Mouse (Mus musculus) CH12.LX (cell line): Measurements from ENCODE around the gene Smtnl2. TPM values are rescaled to one million over a fixed set of nuclear protein-coding genes. Genes with fewer than 3 reads are reported as not detected.
A peak's percentile ranks its signal among the peaks of the same experiment; 100 is the strongest.

Source experiments
- DNase-seq: peaks from one replicate; pipeline ENCODE4 v3.0.0-alpha.2; 2013; ENCODE audit errors: extremely low read depth
- H3K27ac ChIP-seq: 2 replicates; pipeline ENCODE4 v1.5.1; 2012; ENCODE audit warnings: low read depth, mild to moderate bottlenecking, control low read depth, moderate library complexity; ENCODE audit not compliant: insufficient read depth
- H3K27me3 ChIP-seq: replicated peaks from 2 replicates; pipeline ENCODE3; 2012; ENCODE audit warnings: inconsistent platforms
- H3K36me3 ChIP-seq, 2 experiments: replicated peaks in 1 of 2; 2 replicates each; pipeline versions ENCODE3 to v1.6.1; 2012; ENCODE audit warnings: inconsistent platforms in 1 of 2, low read length in 1 of 2, mild to moderate bottlenecking in 1 of 2, mixed read lengths in 1 of 2, moderate library complexity in 1 of 2; ENCODE audit not compliant: control insufficient read depth in 1 of 2, insufficient read depth in 1 of 2
- H3K4me1 ChIP-seq, 2 experiments: 2 replicates each; pipeline ENCODE4 v1.6.1; 2012; ENCODE audit warnings: inconsistent platforms in 1 of 2, moderate library complexity in 1 of 2; ENCODE audit not compliant: insufficient read depth in 2 of 2, control insufficient read depth in 1 of 2
- H3K4me2 ChIP-seq: 2 replicates; pipeline ENCODE4 v1.6.1; 2012; ENCODE audit warnings: low read depth, mild to moderate bottlenecking, control low read depth; ENCODE audit not compliant: poor library complexity, insufficient read depth, severe bottlenecking
- H3K4me3 ChIP-seq, 3 experiments: fragments of 150-350 bp in 1 of 3; sonication (generic) in 1 of 3; replicated peaks in 1 of 3; 2 replicates each; pipeline versions ENCODE3 to v1.5.1; 2011 to 2012; ENCODE audit warnings: low read depth in 2 of 3, low read length in 2 of 3, mild to moderate bottlenecking in 2 of 3, moderate library complexity in 2 of 3, control low read depth in 1 of 3, improper control_type of control experiment in 1 of 3, inconsistent platforms in 1 of 3, mixed read lengths in 1 of 3; ENCODE audit not compliant: poor library complexity in 1 of 3
- H3K79me2 ChIP-seq: replicated peaks from 2 replicates; pipeline ENCODE4 v1.6.1; 2012; ENCODE audit warnings: mild to moderate bottlenecking, moderate library complexity; ENCODE audit not compliant: control insufficient read depth, poor library complexity, insufficient read depth, severe bottlenecking; ENCODE audit errors: extremely low read depth
- H3K9ac ChIP-seq: 2 replicates; pipeline ENCODE4 v1.6.1; 2012; ENCODE audit warnings: low read depth, mild to moderate bottlenecking, control low read depth, moderate library complexity; ENCODE audit not compliant: insufficient read depth
- H3K9me3 ChIP-seq: replicated peaks from 2 replicates; pipeline ENCODE3; 2012; ENCODE audit warnings: low read length, inconsistent platforms, mixed read lengths
- BHLHE40 ChIP-seq: IDR thresholded peaks from 2 replicates; pipeline ENCODE4 v1.6.1; 2011; ENCODE audit warnings: mild to moderate bottlenecking, low read depth, low read length, improper control_type of control experiment
- EP300 ChIP-seq: IDR thresholded peaks from 2 replicates; pipeline ENCODE4 v1.6.1; 2011; ENCODE audit warnings: low read length, improper control_type of control experiment
- ETS1 ChIP-seq: conservative IDR thresholded peaks from 2 replicates; pipeline ENCODE4 v1.6.1; 2012; ENCODE audit warnings: low read depth, mild to moderate bottlenecking, inconsistent platforms, low read length, improper control_type of control experiment, moderate library complexity
- HCFC1 ChIP-seq: IDR thresholded peaks from 2 replicates; pipeline ENCODE4 v1.6.1; 2012; ENCODE audit warnings: low read depth, mild to moderate bottlenecking, inconsistent platforms, low read length, improper control_type of control experiment
- MAFK ChIP-seq: IDR thresholded peaks from 2 replicates; pipeline ENCODE4 v1.6.1; 2011; ENCODE audit warnings: low read length, improper control_type of control experiment; ENCODE audit not compliant: insufficient replicate concordance
- MAX ChIP-seq: IDR thresholded peaks from 2 replicates; pipeline ENCODE4 v1.6.1; 2011; ENCODE audit warnings: low read length, improper control_type of control experiment
- MYC ChIP-seq: IDR thresholded peaks from 2 replicates; pipeline ENCODE4 v1.6.1; 2011; ENCODE audit warnings: low read depth, mild to moderate bottlenecking, improper control_type of control experiment, low read length
- NELFE ChIP-seq: IDR thresholded peaks from 2 replicates; pipeline ENCODE4 v1.6.1; 2011; ENCODE audit warnings: low read depth, low read length, improper control_type of control experiment
- PAX5 ChIP-seq: IDR thresholded peaks from 2 replicates; pipeline ENCODE4 v1.6.1; 2012; ENCODE audit warnings: low read length, inconsistent platforms, mixed read lengths
- RAD21 ChIP-seq: IDR thresholded peaks from 2 replicates; pipeline ENCODE4 v1.6.1; 2011; ENCODE audit warnings: low read depth, mild to moderate bottlenecking, low read length, improper control_type of control experiment, moderate library complexity
- SIN3A ChIP-seq: IDR thresholded peaks from 2 replicates; pipeline ENCODE4 v1.6.1; 2012; ENCODE audit warnings: low read length, improper control_type of control experiment, inconsistent platforms
- SMC3 ChIP-seq: IDR thresholded peaks from 2 replicates; pipeline ENCODE4 v1.6.1; 2011; ENCODE audit warnings: low read depth, low read length, improper control_type of control experiment
- USF2 ChIP-seq: conservative IDR thresholded peaks from 2 replicates; pipeline ENCODE4 v1.6.1; 2011; ENCODE audit warnings: low read depth, low read length, improper control_type of control experiment
- ZMIZ1 ChIP-seq: IDR thresholded peaks from 2 replicates; pipeline ENCODE4 v1.6.1; 2012; ENCODE audit warnings: low read depth, mild to moderate bottlenecking, inconsistent platforms, low read length, improper control_type of control experiment
- dilution Hi-C: fragments of 300-500 bp; cut with MboI; formaldehyde crosslinking; loops from 2 replicates; pipeline ENCODE4 v1.14.3; 2020; ENCODE audit warnings: low sequenced_read_pairs; ENCODE audit not compliant: extremely low pct_unique_long_range_greater_than_20kb, extremely low pct_ligation_motif_present
- in situ Hi-C: fragments of 300-500 bp; cut with MboI; formaldehyde crosslinking; loops from 3 replicates; pipeline ENCODE4 v1.14.3; 2019; ENCODE audit warnings: low sequenced_read_pairs, low pct_ligation_motif_present, low pct_unique_long_range_greater_than_20kb, mixed read lengths
- polyA plus RNA-seq: library from polyadenylated mRNA; unstranded; fragments of >175 nt; gene quantifications from 2 replicates; pipeline ENCODE4 v1.2.1, GENCODE M21; 2012; ENCODE audit warnings: low read depth; ENCODE audit not compliant: insufficient read length
- total RNA-seq, 2 experiments: library from RNA; depleted of rRNA; stranded (reverse); fragments of 300-350 nt in 1 of 2; fragments of >200 nt in 1 of 2; gene quantifications; 2 replicates each; pipeline ENCODE4 v1.2.3; 2012 to 2014

The Smtnl2 gene
- total and polyA plus RNA-seq, 3 experiments: 0.47 TPM; not detected in 1

DNA sequence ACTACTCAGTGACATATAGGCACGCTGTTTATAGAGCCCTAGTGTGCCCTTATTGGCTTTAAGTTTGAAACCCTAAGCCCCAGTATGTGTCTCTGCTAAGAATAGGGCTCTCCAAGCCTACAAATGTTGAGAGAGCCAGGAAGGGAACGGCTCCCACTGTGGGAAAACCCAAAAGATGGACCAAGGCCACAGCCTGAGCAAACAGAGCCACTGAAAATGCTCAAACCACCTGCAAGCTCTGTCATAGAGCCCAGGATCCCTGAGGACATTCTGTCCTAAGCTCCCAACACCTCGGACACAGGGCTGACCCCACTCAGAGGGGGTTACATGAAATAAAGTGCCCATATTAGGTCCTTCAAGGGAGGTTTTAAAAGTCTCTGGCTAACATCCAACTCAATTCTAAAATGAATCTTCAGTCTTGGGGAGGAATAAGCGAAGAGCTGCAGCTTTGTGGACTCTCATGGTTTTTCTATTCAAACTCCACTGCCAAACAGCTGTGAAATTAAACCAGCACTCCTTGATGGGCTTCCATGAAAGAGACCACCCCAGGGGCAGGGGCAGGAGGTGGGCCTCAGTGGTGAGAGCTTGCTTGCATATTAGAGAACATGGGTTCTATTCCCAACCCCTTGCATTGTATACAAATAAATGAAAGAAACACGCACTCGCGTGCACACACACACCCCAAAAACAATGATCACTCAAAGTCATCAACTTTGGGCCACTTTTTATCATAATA lies 21.9 kb downstream of the Smtnl2 start:
- no peaks in the 10 kb centered on the region for H3K79me2 ChIP-seq
- H3K9ac ChIP-seq: no peak overlapping the region
- H3K4me1 ChIP-seq: no peaks in the 10 kb centered on the region
- H3K9me3 ChIP-seq: no peaks in the 10 kb centered on the region
- no peak overlapping the region for H3K27ac ChIP-seq
- no peak for TF ChIP-seq ETS1
- no peak for TF ChIP-seq NELFE
- no peak for TF ChIP-seq HCFC1
- no peak for TF ChIP-seq RAD21
- TF ChIP-seq MAX: no peak
- no peak for TF ChIP-seq EP300
- no peak for TF ChIP-seq ZMIZ1
- no peak for TF ChIP-seq BHLHE40
- no peak for TF ChIP-seq MYC
- no peak for TF ChIP-seq USF2
- TF ChIP-seq, all 38 proteins: peak for 0
- Histone ChIP-seq H3K4me3 (no peak overlapping the region), H3K27me3 (peaks cover 76% of the 10 kb centered on the region), H3K4me2 (no peak overlapping the region), H3K36me3 (no peaks in the 10 kb centered on the region)
- in situ Hi-C loops: no loop called here
- dilution Hi-C loops: no loop called here
- DNase-seq: no peak

DNA sequence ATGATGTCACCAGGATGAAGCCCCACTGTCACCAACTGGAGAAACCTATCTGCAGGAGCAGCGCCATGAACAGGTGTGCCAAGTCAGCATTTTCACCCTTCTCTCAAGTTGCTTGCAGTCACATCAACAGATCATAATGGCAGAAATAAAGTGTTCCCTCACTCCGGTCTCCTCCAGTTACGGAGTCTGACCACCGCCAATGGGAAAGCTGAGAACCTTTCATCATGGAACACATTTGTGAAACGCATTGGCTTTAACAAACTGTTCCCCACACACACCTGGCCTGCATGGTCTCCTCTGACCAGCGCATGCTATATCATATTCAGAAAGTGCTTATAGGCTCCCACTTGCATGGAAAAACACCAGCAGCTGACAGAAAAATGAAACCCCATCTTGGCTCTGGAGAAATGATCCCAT lies 23.4 kb downstream of the Smtnl2 start:
- TF ChIP-seq PAX5 (no peak), MAFK (peak; percentile 55; the same call in 1 of the 2 replicates)
- H3K36me3 ChIP-seq: no peaks in the 10 kb centered on the region
- in situ Hi-C loops (no loop called here), dilution Hi-C loops (no loop called here)
- no peaks in the 10 kb centered on the region for H3K79me2 ChIP-seq
- no peak overlapping the region for H3K4me2 ChIP-seq
- H3K4me3 ChIP-seq: no peak overlapping the region
- H3K9ac ChIP-seq: no peak overlapping the region
- no peaks in the 10 kb centered on the region for H3K9me3 ChIP-seq
- no peak overlapping the region for H3K27ac ChIP-seq
- peaks cover 71% of the 10 kb centered on the region for H3K27me3 ChIP-seq
- no peak for DNase-seq
- no peaks in the 10 kb centered on the region for H3K4me1 ChIP-seq

DNA sequence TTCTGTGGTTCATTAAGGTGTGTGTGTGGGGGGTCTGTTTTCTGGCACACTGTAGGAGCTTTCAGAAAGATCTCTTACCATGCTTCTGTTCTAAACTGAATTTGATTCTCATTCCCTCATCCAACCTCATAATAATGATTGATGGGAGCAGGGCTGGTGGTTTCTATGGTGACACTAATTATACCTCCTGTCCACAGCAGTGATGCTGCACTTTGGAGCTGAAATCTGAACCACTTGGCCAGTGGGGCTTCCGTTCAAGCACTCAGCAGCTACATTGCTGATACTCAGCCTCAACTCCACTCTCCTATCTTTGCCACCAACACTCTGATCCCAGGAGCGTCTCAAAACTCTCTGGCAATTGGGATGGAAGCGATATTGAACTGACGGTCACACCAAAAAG lies 32.2 kb downstream of the Smtnl2 start:
- peaks cover 75% of the 10 kb centered on the region for H3K27me3 ChIP-seq
- no peak overlapping the region for H3K4me2 ChIP-seq
- H3K27ac ChIP-seq: no peak overlapping the region
- no peak for DNase-seq
- TF ChIP-seq ETS1: no peak
- TF ChIP-seq RAD21: no peak
- TF ChIP-seq BHLHE40: no peak
- TF ChIP-seq SIN3A: no peak
- TF ChIP-seq SMC3: no peak
- peaks cover 7% of the 10 kb centered on the region for H3K9me3 ChIP-seq
- no peak overlapping the region for H3K9ac ChIP-seq
- no peaks in the 10 kb centered on the region for H3K36me3 ChIP-seq
- H3K4me3 ChIP-seq: no peak overlapping the region
- H3K4me1 ChIP-seq: no peaks in the 10 kb centered on the region
- dilution Hi-C loops (no loop called here), in situ Hi-C loops (no loop called here)
- H3K79me2 ChIP-seq: no peaks in the 10 kb centered on the region
